In genomic region chr1:69591889-69592288, GRCm38 (mm10) we compare ENCODE assay signal across 9 mouse cellular contexts.
DNase-seq lines count a peak whose midpoint lies in the region; ATAC-seq and TF ChIP-seq lines count a peak whose summit lies in the region.
"Had no signal": no experiment of that assay in that cellular context is flagged by ENCODE, and none has a peak within 500 bp of the region (broad histone marks: within the 10 kb centered on the region; RNA-seq: fewer than 3 reads in every experiment).

No protein-coding gene starts in this region.

- H3K4me3 ChIP-seq in forebrain, postnatal 0 days (ENCODE audit: low read depth, low read length) = no peak overlapping the region
- H3K4me3 ChIP-seq in forebrain, embryonic 12.5 days (replicated peaks) = no peak overlapping the region
- peak overlapping the region; percentile 10; the same call in 1 of the 2 replicates for H3K4me3 ChIP-seq in kidney, embryonic 15.5 days (replicated peaks)
- H3K4me3 ChIP-seq in kidney, adult 2 months (ENCODE audit: insufficient read depth, low read depth, low read length) = no peak overlapping the region
- peak overlapping the region; percentile 33 for H3K4me3 ChIP-seq in embryonic facial prominence, embryonic 10.5 days
- H3K4me3 ChIP-seq in limb, embryonic 12.5 days (replicated peaks) = peak overlapping the region; percentile 23

- H3K27me3 ChIP-seq in forebrain, postnatal 0 days (ENCODE audit: insufficient read depth, low read length) = no peaks in the 10 kb centered on the region
- H3K27me3 ChIP-seq in forebrain, embryonic 12.5 days = no peaks in the 10 kb centered on the region
- H3K27me3 ChIP-seq in kidney, embryonic 15.5 days = no peaks in the 10 kb centered on the region
- H3K27me3 ChIP-seq in kidney, adult 2 months (replicated peaks; ENCODE audit: control insufficient read depth, insufficient read depth, low read length) = no peaks in the 10 kb centered on the region
- H3K27me3 ChIP-seq in embryonic facial prominence, embryonic 10.5 days (replicated peaks; ENCODE audit: low read depth, poor library complexity, severe bottlenecking) = no peaks in the 10 kb centered on the region
- H3K27me3 ChIP-seq in limb, embryonic 12.5 days = no peaks in the 10 kb centered on the region

- H3K9me3 ChIP-seq in forebrain, postnatal 0 days (ENCODE audit: low read length) = no peaks in the 10 kb centered on the region
- no peaks in the 10 kb centered on the region for H3K9me3 ChIP-seq in forebrain, embryonic 12.5 days
- H3K9me3 ChIP-seq in kidney, embryonic 15.5 days (replicated peaks) = no peaks in the 10 kb centered on the region
- H3K9me3 ChIP-seq in embryonic facial prominence, embryonic 10.5 days = no peaks in the 10 kb centered on the region
- H3K9me3 ChIP-seq in limb, embryonic 12.5 days = no peaks in the 10 kb centered on the region

- H3K27ac ChIP-seq in forebrain, postnatal 0 days (ENCODE audit: low read depth, low read length) = no peak overlapping the region
- no peak overlapping the region for H3K27ac ChIP-seq in forebrain, embryonic 12.5 days
- H3K27ac ChIP-seq in kidney, embryonic 15.5 days = no peak overlapping the region
- H3K27ac ChIP-seq in kidney, adult 2 months (ENCODE audit: insufficient read depth, low read depth, low read length) = no peak overlapping the region
- 0 out of 2 replicates have a peak overlapping the region, but pooled peaks have one; percentile 12 for H3K27ac ChIP-seq in embryonic facial prominence, embryonic 10.5 days (replicated peaks)
- no peak overlapping the region for H3K27ac ChIP-seq in limb, embryonic 12.5 days
- H3K27ac ChIP-seq: liver, embryonic 14.5 days had no signal

- WGBS in forebrain, postnatal 0 days = 32% methylated on average over 6 of the region's 6 CpGs
- WGBS in forebrain, embryonic 12.5 days = 52% methylated on average over 6 of the region's 6 CpGs
- 26% methylated on average over 6 of the region's 6 CpGs for WGBS in kidney, embryonic 15.5 days
- 16% methylated on average over 6 of the region's 6 CpGs for WGBS in kidney, adult 2 months
- WGBS in embryonic facial prominence, embryonic 10.5 days = 43% methylated on average over 6 of the region's 6 CpGs
- WGBS in limb, embryonic 12.5 days = 8% methylated on average over 6 of the region's 6 CpGs

- TF ChIP-seq POLR2A in kidney, adult 2 months (IDR thresholded peaks at IDR 0.05; ENCODE audit: low read depth, low read length) = no peak

- no peak overlapping the region for H3K9ac ChIP-seq in forebrain, postnatal 0 days
- no peak overlapping the region for H3K9ac ChIP-seq in forebrain, embryonic 12.5 days
- H3K9ac ChIP-seq in kidney, embryonic 15.5 days = no peak overlapping the region
- no peak overlapping the region for H3K9ac ChIP-seq in limb, embryonic 12.5 days (replicated peaks)
- H3K9ac ChIP-seq: liver, embryonic 14.5 days had no signal

- peak; percentile 3 for DNase-seq in forebrain, postnatal 0 days
- DNase-seq in kidney, adult 2 months = no peak
- peak; percentile 21 for DNase-seq in embryonic facial prominence, embryonic 10.5 days (ENCODE audit: low spot score)
- DNase-seq in right cerebral cortex, postnatal 10 days (ENCODE audit: low spot score in 2 of 2) = no peak
- no peak for DNase-seq in urinary bladder, postnatal 36 days (ENCODE audit: low spot score in 2 of 2)

- H3K4me2 ChIP-seq in forebrain, postnatal 0 days (ENCODE audit: low read depth) = 0 out of 2 replicates have a peak overlapping the region, but pooled peaks have one; percentile 25
- no peak overlapping the region for H3K4me2 ChIP-seq in forebrain, embryonic 12.5 days
- H3K4me2 ChIP-seq in kidney, embryonic 15.5 days = peak overlapping the region; percentile 47
- H3K4me2 ChIP-seq in limb, embryonic 12.5 days = peak overlapping the region; percentile 52

- ATAC-seq in forebrain, postnatal 0 days = no peak
- ATAC-seq in forebrain, embryonic 12.5 days (ENCODE audit: low FRiP score) = no peak
- no peak for ATAC-seq in kidney, embryonic 15.5 days (replicated peaks; ENCODE audit: low FRiP score)
- ATAC-seq in limb, embryonic 12.5 days (ENCODE audit: insufficient number of reproducible peaks, insufficient read depth, low FRiP score, low TSS enrichment, low read depth) = 0 out of 2 replicates have a peak, but pooled peaks have one; percentile 45

- no peaks in the 10 kb centered on the region for H3K36me3 ChIP-seq in forebrain, postnatal 0 days (ENCODE audit: insufficient read depth)
- H3K36me3 ChIP-seq in forebrain, embryonic 12.5 days (replicated peaks) = no peaks in the 10 kb centered on the region
- no peaks in the 10 kb centered on the region for H3K36me3 ChIP-seq in kidney, embryonic 15.5 days
- no peaks in the 10 kb centered on the region for H3K36me3 ChIP-seq in kidney, adult 2 months (ENCODE audit: control insufficient read depth, insufficient read depth, low read length)
- no peaks in the 10 kb centered on the region for H3K36me3 ChIP-seq in embryonic facial prominence, embryonic 10.5 days (replicated peaks)
- H3K36me3 ChIP-seq in limb, embryonic 12.5 days = no peaks in the 10 kb centered on the region

- no peaks in the 10 kb centered on the region for H3K4me1 ChIP-seq in forebrain, postnatal 0 days (ENCODE audit: insufficient read depth)
- H3K4me1 ChIP-seq in forebrain, embryonic 12.5 days = peaks cover 9% of the 10 kb centered on the region
- H3K4me1 ChIP-seq in kidney, embryonic 15.5 days = peaks cover 6% of the 10 kb centered on the region
- H3K4me1 ChIP-seq in kidney, adult 2 months (ENCODE audit: control insufficient read depth, insufficient read depth, low read length) = 0 out of 2 replicates have a peak, but pooled peaks cover 2% of the 10 kb centered on the region
- H3K4me1 ChIP-seq in embryonic facial prominence, embryonic 10.5 days = peaks cover 12% of the 10 kb centered on the region
- H3K4me1 ChIP-seq in limb, embryonic 12.5 days (replicated peaks) = peaks cover 19% of the 10 kb centered on the region

- TF ChIP-seq CTCF in forebrain, postnatal 0 days (IDR thresholded peaks at IDR 0.05; ENCODE audit: low read depth) = no peak
- TF ChIP-seq CTCF in kidney, adult 2 months (conservative IDR thresholded peaks at IDR 0.05; ENCODE audit: insufficient read depth, insufficient read length, low read depth, low read length) = no peak

Comparison
In these comparisons a context has a peak if more than half of its experiments do, and no peak if none do; other contexts are left out.
1. H3K4me3 ChIP-seq: peak in kidney, embryonic 15.5 days (single experiment), embryonic facial prominence, embryonic 10.5 days (single experiment) and limb, embryonic 12.5 days (single experiment); none in forebrain, postnatal 0 days (single experiment), forebrain, embryonic 12.5 days (single experiment) and kidney, adult 2 months (single experiment).
2. DNase-seq: peak in forebrain, postnatal 0 days (single experiment) and embryonic facial prominence, embryonic 10.5 days (single experiment); none in kidney, adult 2 months (single experiment), right cerebral cortex, postnatal 10 days (0 of 2) and urinary bladder, postnatal 36 days (0 of 2).